Mouse (Mus musculus) macrophage (primary cell): ENCODE measurements around the gene Msh4. TPM values are rescaled to one million over a fixed set of nuclear protein-coding genes. Genes with fewer than 3 reads are reported as not detected.

Experiments used
- H3K27ac ChIP-seq: fragments of 350-480 bp; formaldehyde crosslinking; 2 replicates; pipeline ENCODE4 v1.9.0; 2021
- H3K36me3 ChIP-seq: fragments of 350-480 bp; formaldehyde crosslinking; 2 replicates; pipeline ENCODE4 v1.9.0; 2021; ENCODE audit errors: inconsistent target
- H3K4me3 ChIP-seq: fragments of 350-480 bp; formaldehyde crosslinking; 2 replicates; pipeline ENCODE4 v1.9.0; 2021; ENCODE audit errors: inconsistent target
- H3K79me2 ChIP-seq: fragments of 350-480 bp; formaldehyde crosslinking; 2 replicates; pipeline ENCODE4 v1.9.0; 2021; ENCODE audit errors: inconsistent target
- WGBS: methylation state at CpG from one replicate; pipeline ENCODE4 v1.1.7; 2026; ENCODE audit warnings: inconsistent platforms; ENCODE audit not compliant: missing documents; 5-methylcytosine and 5-hydroxymethylcytosine counted together
- polyA plus RNA-seq: library from polyadenylated mRNA; stranded (reverse); fragments of 250-400 nt; gene quantifications from 3 replicates; pipeline ENCODE4 v1.2.4, GENCODE M21; 2018; ENCODE audit warnings: inconsistent platforms
- total RNA-seq, 78 experiments: library from RNA; depleted of rRNA; stranded (reverse); fragments of 250-400 nt; gene quantifications; 1 replicate in 9 of 78; 2 replicates in 24 of 78; 3 replicates in 43 of 78; 4 replicates in 2 of 78; pipeline ENCODE4 v1.2.4; 2018; ENCODE audit warnings: inconsistent platforms in 56 of 78

Gene Msh4
- 1 to 10 TPM in 11 of 26 experiments, under 1 TPM in 15; 0.25 to 2.4 (median 0.86) TPM for total RNA-seq (2018; cell fraction: chromatin; rRNA removed)
- under 1 TPM in 4 of 26 experiments, not detected in 22; 0.05 to 0.15 (median 0.07) TPM for total RNA-seq (2018; cell fraction: cytosol; rRNA removed)
- 1 to 10 TPM in 1 of 26 experiments, under 1 TPM in 23, not detected in 2; 0.24 to 1.1 (median 0.55) TPM for total RNA-seq (2018; cell fraction: nucleus; rRNA removed)
- polyA plus RNA-seq = not detected in 3 replicates

- 98% methylated on average over 8 of the region's 9 CpGs for WGBS
- Histone ChIP-seq H3K27ac (no peak within 1 kb of the TSS), H3K36me3 (peaks cover 60% of the 10 kb centered on the region), H3K4me3 (no peak within 1 kb of the TSS), H3K79me2 (peaks cover 39% of the 10 kb centered on the region)
Observed at GRCm38 (mm10) chr3:153906136-153906871, at the start of gene Msh4. Gene Msh4 (minus strand): TSS chr3:153906138.

- Histone ChIP-seq H3K4me3 (no peak overlapping the region), H3K79me2 (peaks cover 6% of the 10 kb centered on the region), H3K27ac (no peak overlapping the region), H3K36me3 (no peaks in the 10 kb centered on the region)
- WGBS = 88% methylated on average over 2 of the region's 2 CpGs
Observed at GRCm38 (mm10) chr3:153948176-153948575, 42.2 kb upstream of the Msh4 start.

- WGBS = 74% methylated on average over 2 of the region's 4 CpGs
- H3K27ac ChIP-seq = no peak overlapping the region
- no peak overlapping the region for H3K4me3 ChIP-seq
- H3K36me3 ChIP-seq = no peaks in the 10 kb centered on the region
- peaks cover 15% of the 10 kb centered on the region for H3K79me2 ChIP-seq
Observed at GRCm38 (mm10) chr3:153947271-153947670, 41.3 kb upstream of the Msh4 start.

- H3K27ac ChIP-seq = peak within 1 kb of the TSS; percentile 55
- WGBS = under 1% methylated on average over 41 of the region's 41 CpGs
- H3K4me3 ChIP-seq = peak within 1 kb of the TSS; percentile 61
Observed at GRCm38 (mm10) chr3:153944335-153944990, 38.5 kb upstream of the Msh4 start, which contains the start of gene Acadm. Gene Acadm (minus strand): TSS chr3:153944632.

GRCm38 (mm10) chr3:153943901-153944334 is 38.0 kb upstream of the Msh4 start:
- under 1% methylated on average over 19 of the region's 19 CpGs for WGBS
- H3K4me3 ChIP-seq = peak overlapping the region; percentile 61
- H3K27ac ChIP-seq = peak overlapping the region; percentile 54
- peaks cover 13% of the 10 kb centered on the region for H3K36me3 ChIP-seq
- H3K79me2 ChIP-seq = peaks cover 24% of the 10 kb centered on the region

More at GRCm38 (mm10) chr3:153944335-153944990, 38.5 kb upstream of the Msh4 start, which contains the start of gene Acadm:
- H3K36me3 ChIP-seq = peaks cover 9% of the 10 kb centered on the region
- peaks cover 24% of the 10 kb centered on the region for H3K79me2 ChIP-seq

GRCm38 (mm10) chr3:153943003-153943640 is 37.2 kb upstream of the Msh4 start:
- H3K27ac ChIP-seq = peak overlapping the region; percentile 54; the same call in 1 of the 2 replicates
- H3K79me2 ChIP-seq = peaks cover 24% of the 10 kb centered on the region
- 42% methylated on average over 12 of the region's 12 CpGs for WGBS
- H3K4me3 ChIP-seq = peak overlapping the region; percentile 61
- H3K36me3 ChIP-seq = peaks cover 21% of the 10 kb centered on the region

GRCm38 (mm10) chr3:153941613-153942012 is 35.7 kb upstream of the Msh4 start:
- 94% methylated on average over 10 of the region's 13 CpGs for WGBS
- Histone ChIP-seq H3K36me3 (peaks cover 35% of the 10 kb centered on the region), H3K27ac (no peak overlapping the region), H3K79me2 (peaks cover 24% of the 10 kb centered on the region), H3K4me3 (no peak overlapping the region)

GRCm38 (mm10) chr3:153940486-153940885 is 34.5 kb upstream of the Msh4 start:
- H3K27ac ChIP-seq = no peak overlapping the region
- H3K4me3 ChIP-seq = no peak overlapping the region
- WGBS = 97% methylated on average over 9 of the region's 9 CpGs
- peaks cover 24% of the 10 kb centered on the region for H3K79me2 ChIP-seq
- peaks cover 46% of the 10 kb centered on the region for H3K36me3 ChIP-seq

- Histone ChIP-seq H3K4me3 (no peak overlapping the region), H3K79me2 (peaks cover 24% of the 10 kb centered on the region), H3K27ac (no peak overlapping the region), H3K36me3 (peaks cover 50% of the 10 kb centered on the region)
- WGBS = 95% methylated on average over 8 of the region's 8 CpGs
Observed at GRCm38 (mm10) chr3:153940021-153940420, 34.1 kb upstream of the Msh4 start.

- H3K79me2 ChIP-seq = peaks cover 8% of the 10 kb centered on the region
- 96% methylated on average over 17 of the region's 17 CpGs for WGBS
- peaks cover 78% of the 10 kb centered on the region for H3K36me3 ChIP-seq
- no peak overlapping the region for H3K27ac ChIP-seq
- H3K4me3 ChIP-seq = no peak overlapping the region
Observed at GRCm38 (mm10) chr3:153937116-153937810, 31.3 kb upstream of the Msh4 start.

- no peak overlapping the region for H3K27ac ChIP-seq
- no peak overlapping the region for H3K4me3 ChIP-seq
- peaks cover 77% of the 10 kb centered on the region for H3K36me3 ChIP-seq
- 87% methylated on average over 9 of the region's 9 CpGs for WGBS
- H3K79me2 ChIP-seq = no peaks in the 10 kb centered on the region
Observed at GRCm38 (mm10) chr3:153935878-153936277, 29.9 kb upstream of the Msh4 start.

GRCm38 (mm10) chr3:153932461-153932860 is 26.5 kb upstream of the Msh4 start:
- Histone ChIP-seq H3K79me2 (no peaks in the 10 kb centered on the region), H3K27ac (no peak overlapping the region), H3K4me3 (no peak overlapping the region), H3K36me3 (peaks cover 82% of the 10 kb centered on the region)
- WGBS = 95% methylated on average over 5 of the region's 5 CpGs

GRCm38 (mm10) chr3:153929526-153929925 is 23.6 kb upstream of the Msh4 start:
- Histone ChIP-seq H3K79me2 (no peaks in the 10 kb centered on the region), H3K27ac (no peak overlapping the region), H3K36me3 (peaks cover 72% of the 10 kb centered on the region), H3K4me3 (no peak overlapping the region)
- 85% methylated on average over 11 of the region's 11 CpGs for WGBS

GRCm38 (mm10) chr3:153926333-153926732 is 20.4 kb upstream of the Msh4 start:
- Histone ChIP-seq H3K36me3 (peaks cover 59% of the 10 kb centered on the region), H3K27ac (no peak overlapping the region), H3K79me2 (no peaks in the 10 kb centered on the region), H3K4me3 (no peak overlapping the region)
- WGBS = 89% methylated on average over 6 of the region's 7 CpGs
